Mouse (Mus musculus) heart, postnatal 14 days (tissue): ENCODE data around the gene Ambra1. TPM values are rescaled to one million over a fixed set of nuclear protein-coding genes. Genes with fewer than 3 reads are reported as not detected.

Source experiments
- microRNA-seq, 2 experiments: library from miRNA; unstranded; fragments of <30 nt; microRNA quantifications; one replicate each; pipeline ENCODE4 v1.2.0; 2021 to 2022
- total RNA-seq, 2 experiments: library from RNA; stranded (reverse); gene quantifications; 2 replicates each; pipeline ENCODE4 v1.2.3; 2021

The Ambra1 gene
- total RNA-seq, 2 experiments from 2014 or later = 19.4 to 19.6 TPM

Small RNA genes lying within 50 kb of the gene (microRNA-seq; reads per million reads assigned to microRNA genes)
- gene Mir6999 = 0 to 0.36 reads per million in 2 experiments

Other genes with a start within 250 kb of the Ambra1 start
- 10 to 100 TPM; 47.0 to 53.1 TPM for gene Ckap5, start 203.4 kb upstream of the Ambra1 start, total RNA-seq
- under 1 TPM in 1 of 2 experiments, not detected in 1; 0.12 TPM for gene F2, start 93.7 kb upstream of the Ambra1 start, total RNA-seq
- 1 to 10 TPM; 5.4 to 5.8 TPM for gene Zfp408, start 80.3 kb upstream of the Ambra1 start, total RNA-seq
- 10 to 100 TPM; 33.2 to 36.0 TPM for gene Arhgap1, start 80.3 kb upstream of the Ambra1 start, total RNA-seq
- gene Atg13, start 19.6 kb upstream of the Ambra1 start, total RNA-seq = 10 to 100 TPM; 38.9 to 40.8 TPM
- 1 to 10 TPM; 5.3 to 5.8 TPM for gene Harbi1, start 19.3 kb upstream of the Ambra1 start, total RNA-seq
- not detected for gene Chrm4, start 197.1 kb downstream of the Ambra1 start, total RNA-seq
- gene Mdk, start 202.2 kb downstream of the Ambra1 start, total RNA-seq = 10 to 100 TPM; 15.7 to 16.8 TPM
- not detected for gene Gm9821, start 215.6 kb downstream of the Ambra1 start, total RNA-seq
- gene Dgkz, start 245.7 kb downstream of the Ambra1 start, total RNA-seq = 10 to 100 TPM; 62.3 to 63.1 TPM